Mouse (Mus musculus) liver, embryonic 13.5 days (tissue): Measurements from ENCODE around the gene Eps15. TPM values are rescaled to one million over a fixed set of nuclear protein-coding genes. Genes with fewer than 3 reads are reported as not detected.

Experiments used
- ATAC-seq: fragments of 200-750 bp; cut with Nextera tagmentation; 2 replicates; pipeline ENCODE4 v1.8.0; 2017; ENCODE audit warnings: low read depth, mild to moderate bottlenecking, moderate number of reproducible peaks, moderate library complexity
- DNase-seq: peaks from one replicate; pipeline ENCODE4 v3.0.0; 2022
- H3K27ac ChIP-seq: fragments of 300-500 bp; sonication (generic); 2 replicates; pipeline ENCODE4 v1.5.1; 2015; ENCODE audit warnings: moderate library complexity, mild to moderate bottlenecking, inconsistent platforms
- H3K27me3 ChIP-seq: fragments of 300-500 bp; sonication (generic); 2 replicates; pipeline ENCODE4 v1.6.1; 2015; ENCODE audit warnings: mild to moderate bottlenecking, inconsistent platforms
- H3K36me3 ChIP-seq: fragments of 300-500 bp; sonication (generic); 2 replicates; pipeline ENCODE4 v1.6.1; 2015; ENCODE audit warnings: mild to moderate bottlenecking, inconsistent platforms
- H3K4me1 ChIP-seq: fragments of 300-500 bp; sonication (generic); replicated peaks from 2 replicates; pipeline ENCODE4 v1.6.1; 2015; ENCODE audit warnings: inconsistent platforms
- H3K4me2 ChIP-seq: fragments of 300-500 bp; sonication (generic); 2 replicates; pipeline ENCODE4 v1.6.1; 2015; ENCODE audit warnings: inconsistent platforms, mild to moderate bottlenecking, moderate library complexity
- H3K4me3 ChIP-seq: fragments of 300-500 bp; sonication (generic); replicated peaks from 2 replicates; pipeline ENCODE4 v1.5.1; 2015; ENCODE audit warnings: mild to moderate bottlenecking, inconsistent platforms
- H3K9ac ChIP-seq: fragments of 300-500 bp; sonication (generic); 2 replicates; pipeline ENCODE4 v1.6.1; 2015; ENCODE audit warnings: mild to moderate bottlenecking, inconsistent platforms
- H3K9me3 ChIP-seq: fragments of 300-500 bp; sonication (generic); replicated peaks from 2 replicates; pipeline ENCODE4 v1.6.1; 2016; ENCODE audit warnings: inconsistent platforms
- WGBS: fragments of 180-500 bp; shearing (Covaris S2); methylation state at CpG from one replicate; pipeline ENCODE4 v1.1.7; 2015; ENCODE audit not compliant: insufficient replicate concordance; 5-methylcytosine and 5-hydroxymethylcytosine counted together
- polyA plus RNA-seq: library from polyadenylated mRNA; unstranded; fragments of >200 nt; fragmentation: Nextera tagmentation; extraction: Ambion mirVana; gene quantifications from 2 replicates; pipeline ENCODE4 v1.2.1, GENCODE M21; 2015

Eps15 gene
- polyA plus RNA-seq, 1 experiment from 2014 or later: 36.2 TPM

DNA sequence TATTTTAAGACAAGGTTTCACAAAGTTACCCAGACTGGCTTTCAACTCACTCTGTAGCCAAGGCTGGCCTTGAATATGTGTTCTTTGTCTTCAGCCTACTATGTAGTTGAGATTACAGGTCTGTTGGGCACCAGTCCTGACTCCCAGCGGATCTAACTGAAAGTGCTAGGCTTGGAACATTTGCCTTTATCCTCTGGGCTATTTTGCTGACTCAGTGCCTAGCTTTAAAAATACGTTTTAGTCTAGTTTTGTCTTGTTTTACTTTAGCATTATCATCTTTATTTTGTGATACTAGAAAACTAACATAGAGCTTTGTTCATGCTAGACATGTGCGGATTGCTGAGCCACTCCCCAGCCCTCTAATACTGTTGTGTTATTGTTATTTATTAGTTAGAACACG lies 27.9 kb upstream of the Eps15 start:
- Histone ChIP-seq H3K4me3 (no peak overlapping the region), H3K4me2 (no peak overlapping the region), H3K9me3 (no peaks in the 10 kb centered on the region), H3K4me1 (peaks cover 53% of the 10 kb centered on the region), H3K36me3 (no peaks in the 10 kb centered on the region), H3K27me3 (no peaks in the 10 kb centered on the region), H3K9ac (no peak overlapping the region), H3K27ac (peak overlapping the region; percentile 40; the same call in 1 of the 2 replicates)
- DNase-seq (no peak), ATAC-seq (no peak)
- WGBS: 74% methylated on average over 4 of the region's 4 CpGs

DNA sequence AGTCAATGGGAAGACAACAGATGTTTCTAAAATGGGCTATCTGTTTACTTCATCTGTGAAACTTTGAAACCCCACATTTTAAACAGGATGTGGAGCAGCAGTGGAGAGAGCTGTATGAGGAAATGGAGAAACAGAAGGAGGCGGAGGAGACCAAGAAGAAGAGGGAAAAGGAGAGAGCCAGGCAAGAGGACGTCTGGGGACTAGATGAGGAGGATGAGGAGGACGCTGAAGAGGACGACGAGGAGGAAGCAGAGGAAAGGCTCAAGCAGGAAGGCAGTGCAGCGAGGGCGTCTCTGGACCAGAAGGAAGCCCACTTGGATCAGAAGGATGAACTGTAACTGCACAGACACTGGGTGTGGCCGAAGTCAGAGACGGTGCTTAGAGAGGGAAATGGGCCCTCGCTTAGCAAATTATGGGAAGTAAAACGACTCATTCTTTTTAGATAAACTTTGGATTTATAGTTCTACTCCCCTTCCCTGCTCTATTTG lies 26.4 kb upstream of the Eps15 start:
- peak; percentile 11 for DNase-seq
- ATAC-seq: no peak

GRCm38 (mm10) chr4:109254511-109254910 lies 25.6 kb upstream of the Eps15 start:
- WGBS: 15% methylated on average over 5 of the region's 5 CpGs
- no peaks in the 10 kb centered on the region for H3K9me3 ChIP-seq
- peaks cover 60% of the 10 kb centered on the region for H3K4me1 ChIP-seq
- H3K36me3 ChIP-seq: no peaks in the 10 kb centered on the region
- peak overlapping the region; percentile 73; the same call in 1 of the 2 replicates for H3K27ac ChIP-seq
- H3K9ac ChIP-seq: no peak overlapping the region
- H3K27me3 ChIP-seq: no peaks in the 10 kb centered on the region
- peak overlapping the region; percentile 34 for H3K4me2 ChIP-seq
- ATAC-seq (peak; percentile 81), DNase-seq (peak; percentile 57)
- H3K4me3 ChIP-seq: no peak overlapping the region

More for the DNA sequence above, 26.4 kb upstream of the Eps15 start:
- Histone ChIP-seq H3K4me1 (peaks cover 60% of the 10 kb centered on the region), H3K9me3 (no peaks in the 10 kb centered on the region), H3K4me2 (peak overlapping the region; percentile 50), H3K27ac (peak overlapping the region; percentile 74), H3K9ac (peak overlapping the region; percentile 45; the same call in 1 of the 2 replicates), H3K4me3 (no peak overlapping the region; the same call in 1 of the 2 replicates), H3K36me3 (no peaks in the 10 kb centered on the region), H3K27me3 (no peaks in the 10 kb centered on the region)
- 10% methylated on average over 11 of the region's 11 CpGs for WGBS

DNA sequence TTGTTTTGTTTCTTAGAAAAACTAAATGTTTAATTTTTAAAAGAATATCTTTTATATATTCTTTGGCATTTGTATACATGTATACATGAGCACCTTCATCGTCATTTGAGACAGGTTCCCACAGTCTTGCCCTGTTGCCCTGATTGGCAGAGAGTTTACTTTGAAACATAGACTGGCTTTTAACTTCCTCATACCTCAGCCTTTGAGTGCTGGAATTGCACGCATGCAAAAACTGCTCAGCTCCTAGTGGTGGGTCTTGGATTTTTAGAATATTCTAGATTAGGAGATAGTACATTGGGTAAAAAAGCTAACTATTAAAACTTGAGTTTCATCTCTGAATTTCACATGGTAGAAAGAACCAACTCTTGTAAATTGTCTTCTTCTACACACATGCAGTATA lies 24.7 kb upstream of the Eps15 start:
- no peaks in the 10 kb centered on the region for H3K27me3 ChIP-seq
- H3K9ac ChIP-seq: no peak overlapping the region
- H3K27ac ChIP-seq: peak overlapping the region; percentile 73
- ATAC-seq: no peak
- no peaks in the 10 kb centered on the region for H3K36me3 ChIP-seq
- H3K9me3 ChIP-seq: no peaks in the 10 kb centered on the region
- peak overlapping the region; percentile 34; the same call in 1 of the 2 replicates for H3K4me2 ChIP-seq
- no peak overlapping the region for H3K4me3 ChIP-seq
- no peak for DNase-seq
- peaks cover 60% of the 10 kb centered on the region for H3K4me1 ChIP-seq
- 22% methylated on average over 2 of the region's 2 CpGs for WGBS

DNA sequence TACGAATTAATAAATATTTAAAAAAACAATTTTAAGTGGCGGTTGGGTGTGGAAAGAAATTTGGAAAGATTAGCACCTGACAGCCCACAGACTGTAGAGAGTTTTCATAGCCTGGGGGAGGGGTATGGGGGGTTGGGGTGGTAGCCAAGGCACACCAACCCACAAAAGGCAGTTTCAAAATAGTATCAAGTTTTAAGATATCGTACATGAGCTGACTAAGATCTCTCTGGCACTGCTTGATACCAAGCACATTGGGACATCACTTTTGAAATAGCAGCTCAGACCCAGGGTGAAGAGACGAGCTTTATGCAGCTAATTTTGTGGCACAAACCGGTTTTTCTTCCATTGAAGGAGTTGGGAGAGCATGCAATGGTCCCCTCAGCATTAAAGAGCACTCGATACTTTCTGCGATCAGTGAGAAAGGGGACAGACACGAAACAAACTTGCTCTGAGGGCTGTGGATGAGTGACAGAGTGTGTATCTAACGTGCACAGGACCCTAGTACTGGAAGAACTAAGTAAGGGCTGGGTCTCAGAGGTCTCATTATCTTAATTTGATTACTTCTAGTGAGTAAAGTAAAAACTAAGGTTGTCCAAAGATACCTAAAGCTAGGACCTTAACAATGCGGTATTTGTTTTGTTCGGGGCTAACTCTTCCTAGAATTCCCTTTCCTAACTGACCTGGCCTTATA lies 24.2 kb upstream of the Eps15 start:
- peak overlapping the region; percentile 73 for H3K27ac ChIP-seq
- peak overlapping the region; percentile 41 for H3K4me2 ChIP-seq
- WGBS: 21% methylated on average over 11 of the region's 11 CpGs
- DNase-seq (peak; percentile 8), ATAC-seq (peak; percentile 69)
- no peak overlapping the region for H3K4me3 ChIP-seq
- no peaks in the 10 kb centered on the region for H3K36me3 ChIP-seq
- no peaks in the 10 kb centered on the region for H3K27me3 ChIP-seq
- H3K9me3 ChIP-seq: no peaks in the 10 kb centered on the region
- peak overlapping the region; percentile 2; the same call in 1 of the 2 replicates for H3K9ac ChIP-seq
- peaks cover 60% of the 10 kb centered on the region for H3K4me1 ChIP-seq

DNA sequence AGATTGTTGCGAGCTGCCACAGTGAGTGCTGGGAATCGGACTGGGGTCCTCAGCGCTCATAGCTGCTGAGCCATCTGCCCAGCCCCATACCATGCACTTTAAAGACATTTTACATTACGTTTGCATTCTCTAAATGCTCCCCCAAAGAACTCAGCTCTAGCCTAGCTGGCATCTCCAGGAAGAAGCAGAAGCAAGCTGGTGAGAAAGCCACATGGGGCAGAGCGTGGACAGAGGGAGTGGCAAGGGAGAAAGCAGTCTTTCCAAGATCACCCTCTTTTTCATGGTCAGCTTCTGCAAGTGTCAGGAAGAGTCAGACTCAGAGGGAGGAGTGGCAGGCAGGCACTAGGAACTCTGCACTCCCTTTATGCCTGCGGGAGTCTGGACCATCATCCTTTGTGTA lies 23.3 kb upstream of the Eps15 start:
- no peaks in the 10 kb centered on the region for H3K27me3 ChIP-seq
- H3K9ac ChIP-seq: no peak overlapping the region
- H3K4me1 ChIP-seq: peaks cover 57% of the 10 kb centered on the region
- ATAC-seq (no peak), DNase-seq (no peak)
- WGBS: 83% methylated on average over 6 of the region's 6 CpGs
- H3K4me2 ChIP-seq: no peak overlapping the region
- H3K9me3 ChIP-seq: no peaks in the 10 kb centered on the region
- H3K36me3 ChIP-seq: no peaks in the 10 kb centered on the region
- H3K4me3 ChIP-seq: no peak overlapping the region
- peak overlapping the region; percentile 73 for H3K27ac ChIP-seq

DNA sequence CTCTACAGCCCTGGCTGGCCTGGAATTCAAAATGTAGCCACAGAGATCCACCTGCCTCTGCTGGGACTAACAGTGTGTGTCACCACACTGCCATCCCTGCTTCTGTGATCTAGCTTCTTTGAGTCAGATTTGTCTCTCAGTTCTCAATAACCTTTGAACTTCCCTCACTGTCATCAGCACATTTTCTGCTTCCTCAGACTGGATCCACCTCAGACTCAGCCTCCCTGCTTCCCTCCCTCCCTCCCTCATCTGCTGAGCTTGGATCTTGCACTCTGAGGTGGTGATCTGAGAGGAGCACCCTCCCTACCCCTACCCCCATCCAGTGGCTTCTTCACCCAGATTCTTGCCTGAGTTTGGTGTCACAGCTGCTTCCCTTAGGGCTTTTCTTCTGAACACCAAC lies 22.4 kb upstream of the Eps15 start:
- no peak for DNase-seq

DNA sequence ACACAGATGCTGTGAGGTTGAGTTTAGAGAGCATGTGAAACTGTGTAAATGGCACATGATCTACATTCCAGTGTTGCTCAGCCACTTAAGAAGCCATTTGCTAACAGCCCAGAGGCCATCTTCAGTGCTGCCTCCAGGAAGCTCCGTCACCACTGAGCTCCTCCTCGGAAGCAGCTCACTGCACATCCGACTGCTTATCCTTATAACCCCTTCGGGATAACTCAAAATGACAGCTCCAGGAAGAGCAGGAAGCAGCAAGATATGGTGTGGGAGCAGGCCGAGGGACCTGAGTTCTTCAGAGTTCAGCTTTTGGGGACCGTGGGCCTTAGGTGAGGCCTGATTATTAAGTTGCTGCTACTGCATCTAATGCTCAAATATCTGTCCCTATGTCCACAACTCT lies 18.0 kb upstream of the Eps15 start:
- Histone ChIP-seq H3K4me2 (no peak overlapping the region), H3K36me3 (no peaks in the 10 kb centered on the region), H3K27me3 (no peaks in the 10 kb centered on the region), H3K4me3 (no peak overlapping the region), H3K4me1 (peaks cover 17% of the 10 kb centered on the region), H3K9me3 (no peaks in the 10 kb centered on the region), H3K27ac (no peak overlapping the region), H3K9ac (no peak overlapping the region)
- DNase-seq: no peak
- no peak for ATAC-seq
- 58% methylated on average over 6 of the region's 6 CpGs for WGBS

More for the DNA sequence above, 22.4 kb upstream of the Eps15 start:
- Histone ChIP-seq H3K4me1 (peaks cover 52% of the 10 kb centered on the region), H3K27me3 (no peaks in the 10 kb centered on the region), H3K9me3 (no peaks in the 10 kb centered on the region), H3K27ac (no peak overlapping the region), H3K4me3 (no peak overlapping the region), H3K36me3 (no peaks in the 10 kb centered on the region), H3K4me2 (no peak overlapping the region), H3K9ac (no peak overlapping the region)
- no peak for ATAC-seq

GRCm38 (mm10) chr4:109266056-109266455 lies 14.0 kb upstream of the Eps15 start:
- Histone ChIP-seq H3K27ac (no peak overlapping the region), H3K36me3 (no peaks in the 10 kb centered on the region), H3K4me1 (peaks cover 13% of the 10 kb centered on the region), H3K4me2 (no peak overlapping the region), H3K4me3 (no peak overlapping the region), H3K27me3 (no peaks in the 10 kb centered on the region), H3K9ac (no peak overlapping the region), H3K9me3 (no peaks in the 10 kb centered on the region)
- DNase-seq (no peak), ATAC-seq (no peak)
- 78% methylated on average over 3 of the region's 3 CpGs for WGBS

GRCm38 (mm10) chr4:109266744-109267143 lies 13.3 kb upstream of the Eps15 start:
- WGBS: 65% methylated on average over 2 of the region's 2 CpGs
- no peaks in the 10 kb centered on the region for H3K9me3 ChIP-seq
- no peak overlapping the region for H3K4me3 ChIP-seq
- no peak overlapping the region for H3K9ac ChIP-seq
- peaks cover 13% of the 10 kb centered on the region for H3K4me1 ChIP-seq
- no peak overlapping the region for H3K27ac ChIP-seq
- H3K4me2 ChIP-seq: no peak overlapping the region
- no peaks in the 10 kb centered on the region for H3K27me3 ChIP-seq
- H3K36me3 ChIP-seq: no peaks in the 10 kb centered on the region
- DNase-seq: no peak
- no peak for ATAC-seq

DNA sequence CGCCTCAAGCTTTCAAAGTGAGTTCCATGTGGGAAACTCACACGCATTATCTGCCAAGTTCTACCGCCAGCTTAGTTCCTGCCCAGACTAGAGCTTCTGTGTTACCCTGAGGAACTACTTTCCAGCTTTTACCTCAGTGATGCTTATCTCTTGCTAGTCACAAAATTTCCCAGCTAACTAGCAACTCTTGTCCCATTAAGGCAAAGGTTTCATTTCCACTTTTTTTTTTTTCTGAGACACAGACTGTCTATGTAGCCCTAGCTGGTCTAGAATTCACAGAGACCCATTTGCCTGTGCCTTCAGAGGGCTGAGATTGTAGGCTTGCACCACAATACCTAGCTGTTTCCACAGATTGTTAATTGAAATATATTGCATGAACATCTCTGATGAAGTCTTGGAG lies 12.6 kb upstream of the Eps15 start:
- Histone ChIP-seq H3K27ac (no peak overlapping the region), H3K9me3 (no peaks in the 10 kb centered on the region), H3K36me3 (no peaks in the 10 kb centered on the region), H3K4me1 (peaks cover 13% of the 10 kb centered on the region), H3K4me2 (no peak overlapping the region), H3K27me3 (no peaks in the 10 kb centered on the region), H3K4me3 (no peak overlapping the region), H3K9ac (no peak overlapping the region)
- WGBS: 57% methylated on average over 3 of the region's 3 CpGs
- DNase-seq (no peak), ATAC-seq (no peak)

DNA sequence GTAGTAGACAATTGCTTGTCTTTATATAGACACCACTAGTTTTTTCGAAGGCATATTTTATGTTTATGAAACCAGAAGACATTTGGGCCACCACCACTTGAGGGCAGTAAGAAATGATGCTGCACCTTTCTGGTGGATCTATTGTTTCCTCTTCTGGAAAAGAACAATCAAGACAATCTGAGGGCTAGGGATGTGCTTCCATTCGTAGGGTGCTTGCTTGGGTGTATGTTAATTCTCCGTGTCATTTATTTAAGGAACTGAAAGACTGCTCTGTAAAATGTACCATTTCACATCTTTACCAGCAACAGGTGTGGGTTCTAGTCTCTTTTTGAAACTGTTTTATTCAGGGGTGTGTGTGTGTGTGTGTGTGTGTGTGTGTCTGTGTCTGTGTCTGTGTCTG lies 11.2 kb upstream of the Eps15 start:
- H3K4me1 ChIP-seq: peaks cover 6% of the 10 kb centered on the region; the same call in 1 of the 2 replicates
- 62% methylated on average over 3 of the region's 3 CpGs for WGBS
- no peak overlapping the region for H3K9ac ChIP-seq

More for the DNA sequence above, 11.2 kb upstream of the Eps15 start:
- no peak overlapping the region for H3K27ac ChIP-seq
- no peak overlapping the region for H3K4me2 ChIP-seq
- H3K9me3 ChIP-seq: no peaks in the 10 kb centered on the region
- no peak for ATAC-seq
- H3K27me3 ChIP-seq: no peaks in the 10 kb centered on the region
- DNase-seq: no peak
- no peaks in the 10 kb centered on the region for H3K36me3 ChIP-seq
- H3K4me3 ChIP-seq: no peak overlapping the region
